Mouse (Mus musculus): ENCODE data around the gene Boc.

DNA sequence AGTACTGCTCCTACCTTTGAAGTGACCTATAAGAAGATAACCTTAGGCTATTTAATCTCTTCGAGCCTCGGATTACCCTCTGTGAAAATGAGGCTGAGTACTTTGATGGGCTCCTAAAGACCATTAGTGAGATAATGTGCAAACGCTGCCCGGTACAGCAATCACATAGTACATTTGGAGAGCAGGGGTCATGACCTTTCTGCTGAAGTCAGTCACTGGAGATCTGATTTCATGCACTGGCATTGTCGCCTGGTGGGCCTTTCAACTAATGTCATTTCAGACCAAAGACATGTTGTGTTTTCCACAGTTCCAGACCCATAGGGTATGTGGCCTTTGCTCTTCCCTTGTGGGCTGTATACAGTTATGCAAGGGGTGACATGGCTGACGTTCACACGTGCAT lies 24.6 kb downstream of the Boc start:
- TF ChIP-seq POLR2A (IDR thresholded peaks at IDR 0.05; ENCODE audit: insufficient read depth, low read depth, low read length) (no peak), CTCF (IDR thresholded peaks at IDR 0.05) (no peak), EP300 (IDR thresholded peaks at IDR 0.05; ENCODE audit: insufficient read depth, low read depth, low read length) (no peak)

Data from heart, adult 2 months (tissue).